Mouse (Mus musculus) heart, embryonic 11.5 days (tissue): ENCODE measurements at regions not wholly inside any gene's neighbourhood (a gene's known extent, or its start where the extent isn't known, plus 50 kb on each side); places are given as distances from the start of the nearest gene placed in this dataset.

Source experiments
- ATAC-seq: fragments of 200-750 bp; cut with Nextera tagmentation; replicated peaks from 2 replicates; pipeline ENCODE4 v1.8.0; 2017; ENCODE audit warnings: moderate library complexity; ENCODE audit not compliant: insufficient number of reproducible peaks, low FRiP score, low TSS enrichment
- H3K27ac ChIP-seq: fragments of 300-500 bp; sonication (generic); 2 replicates; pipeline ENCODE4 v1.5.1; 2014; ENCODE audit warnings: mild to moderate bottlenecking, low read depth, low read length
- H3K27me3 ChIP-seq: fragments of 300-500 bp; sonication (generic); 2 replicates; pipeline ENCODE4 v1.6.1; 2014; ENCODE audit warnings: mild to moderate bottlenecking, low read length, mixed read lengths; ENCODE audit not compliant: control insufficient read depth, insufficient read depth
- H3K36me3 ChIP-seq: fragments of 300-500 bp; sonication (generic); 2 replicates; pipeline ENCODE4 v1.6.1; 2014; ENCODE audit warnings: mild to moderate bottlenecking, low read length, moderate library complexity, mixed read lengths; ENCODE audit not compliant: control insufficient read depth, insufficient read depth
- H3K4me1 ChIP-seq: fragments of 300-500 bp; sonication (generic); 2 replicates; pipeline ENCODE4 v1.6.1; 2014; ENCODE audit warnings: low read length; ENCODE audit not compliant: control insufficient read depth, insufficient read depth
- H3K4me2 ChIP-seq: fragments of 300-500 bp; sonication (generic); 2 replicates; pipeline ENCODE4 v1.6.1; 2014; ENCODE audit warnings: mild to moderate bottlenecking, moderate library complexity
- H3K4me3 ChIP-seq: fragments of 300-500 bp; sonication (generic); 2 replicates; pipeline ENCODE4 v1.5.1; 2014; ENCODE audit warnings: low read depth, low read length
- H3K9ac ChIP-seq: fragments of 300-500 bp; sonication (generic); 2 replicates; pipeline ENCODE4 v1.6.1; 2014; ENCODE audit warnings: mild to moderate bottlenecking, low read depth, low read length, moderate library complexity
- H3K9me3 ChIP-seq: fragments of 300-500 bp; sonication (generic); replicated peaks from 2 replicates; pipeline ENCODE4 v1.6.1; 2016; ENCODE audit warnings: low read length; ENCODE audit not compliant: control insufficient read depth
- WGBS: fragments of 180-500 bp; shearing (Covaris S2); extraction: QIAGEN DNeasy Blood & Tissue Kit; methylation state at CpG from one replicate; pipeline ENCODE4 v1.1.7; 2014; ENCODE audit not compliant: insufficient replicate concordance; 5-methylcytosine and 5-hydroxymethylcytosine counted together

DNA sequence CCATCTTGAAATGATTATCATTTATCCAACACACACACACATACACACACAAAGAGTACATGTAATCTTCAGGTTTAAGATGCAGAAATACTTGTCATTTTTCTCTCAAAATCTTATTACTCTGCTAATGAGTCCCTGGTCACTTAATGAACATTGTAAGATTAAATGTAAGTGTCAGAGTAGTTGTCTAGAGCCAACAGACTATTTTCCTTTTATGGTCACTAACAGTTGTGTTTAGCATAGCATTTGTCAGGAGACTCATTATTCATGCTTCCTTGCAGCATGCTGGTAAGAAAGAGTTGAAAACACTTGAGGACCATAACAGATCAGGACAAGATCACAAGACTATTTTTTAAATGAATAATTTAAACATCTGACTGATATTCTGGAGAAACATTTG, 618.3 kb downstream of the Rapgef2 start:
- H3K27me3 ChIP-seq = no peaks in the 10 kb centered on the region
- no peaks in the 10 kb centered on the region for H3K9me3 ChIP-seq

DNA sequence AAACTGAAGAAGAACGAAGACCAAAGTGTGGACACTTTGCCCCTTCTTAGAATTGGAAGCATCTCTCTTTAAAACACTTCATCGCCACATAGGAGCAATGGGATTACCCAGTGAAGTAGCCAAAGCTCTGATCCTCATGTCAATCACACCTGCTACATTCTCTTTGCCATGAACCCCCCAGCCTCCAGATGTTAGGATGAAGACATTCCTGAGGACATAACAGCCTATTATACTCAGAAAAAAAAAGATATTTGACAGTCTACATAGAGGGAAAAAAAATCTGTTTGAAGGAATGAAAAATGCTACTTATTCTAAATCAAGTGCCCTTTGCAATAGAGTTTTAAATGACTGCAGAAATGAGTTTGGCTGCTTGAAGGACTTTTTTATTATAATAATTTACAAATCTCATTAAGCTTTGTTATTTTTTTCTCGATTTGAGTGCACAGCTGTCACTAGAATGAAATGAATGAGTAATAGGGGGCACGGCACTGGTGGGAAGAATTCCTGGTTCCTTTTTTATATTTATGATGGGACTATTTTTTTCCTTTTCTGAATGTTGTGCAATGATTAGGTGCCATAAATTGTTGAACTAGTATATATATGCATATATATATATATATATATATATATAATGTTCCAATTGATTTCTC, 618.8 kb downstream of the Rapgef2 start:
- H3K4me1 ChIP-seq = no peaks in the 10 kb centered on the region
- no peak overlapping the region for H3K4me2 ChIP-seq
- H3K9ac ChIP-seq = no peak overlapping the region
- 73% methylated on average over 4 of the region's 4 CpGs for WGBS
- no peak for ATAC-seq
- no peaks in the 10 kb centered on the region for H3K27me3 ChIP-seq
- no peaks in the 10 kb centered on the region for H3K9me3 ChIP-seq
- no peaks in the 10 kb centered on the region for H3K36me3 ChIP-seq
- H3K27ac ChIP-seq = no peak overlapping the region
- no peak overlapping the region for H3K4me3 ChIP-seq

More for the DNA sequence above, 618.3 kb downstream of the Rapgef2 start:
- Histone ChIP-seq H3K4me1 (no peaks in the 10 kb centered on the region), H3K27ac (no peak overlapping the region), H3K9ac (no peak overlapping the region), H3K4me3 (no peak overlapping the region), H3K4me2 (no peak overlapping the region), H3K36me3 (no peaks in the 10 kb centered on the region)
- ATAC-seq = no peak

DNA sequence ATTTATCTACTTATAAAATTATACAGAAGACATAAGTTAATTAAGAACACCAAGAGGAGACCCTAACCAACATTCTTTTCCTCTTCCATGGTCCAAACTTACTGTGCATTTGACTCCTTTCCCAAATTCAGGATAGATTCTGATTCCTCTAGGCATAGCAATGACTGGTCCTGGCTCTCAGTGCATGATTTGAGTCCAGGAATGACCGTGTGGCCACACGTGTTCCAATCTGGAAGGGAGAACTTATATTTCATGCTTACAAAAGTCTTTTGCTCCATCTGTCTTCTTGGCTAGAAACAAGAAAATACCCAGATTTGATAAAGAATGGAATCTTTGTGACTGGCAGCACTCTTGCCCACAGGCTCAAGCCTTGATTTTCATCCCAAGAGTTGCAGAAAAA, 638.2 kb downstream of the Rapgef2 start:
- H3K4me2 ChIP-seq = no peak overlapping the region
- no peak for ATAC-seq
- WGBS = 85% methylated on average over 2 of the region's 2 CpGs

GRCm38 (mm10) chr3:78635386-78635785, 650.9 kb downstream of the Rapgef2 start:
- Histone ChIP-seq H3K9me3 (peaks cover 7% of the 10 kb centered on the region), H3K4me3 (no peak overlapping the region), H3K4me1 (no peaks in the 10 kb centered on the region), H3K9ac (no peak overlapping the region), H3K27ac (no peak overlapping the region), H3K36me3 (no peaks in the 10 kb centered on the region), H3K27me3 (no peaks in the 10 kb centered on the region), H3K4me2 (no peak overlapping the region)
- WGBS = 49% methylated on average over 4 of the region's 4 CpGs
- ATAC-seq = no peak

More for the DNA sequence above, 638.2 kb downstream of the Rapgef2 start:
- H3K4me1 ChIP-seq = no peaks in the 10 kb centered on the region
- no peak overlapping the region for H3K4me3 ChIP-seq
- H3K27ac ChIP-seq = no peak overlapping the region
- no peaks in the 10 kb centered on the region for H3K36me3 ChIP-seq
- H3K27me3 ChIP-seq = no peaks in the 10 kb centered on the region
- H3K9me3 ChIP-seq = no peaks in the 10 kb centered on the region
- H3K9ac ChIP-seq = no peak overlapping the region

DNA sequence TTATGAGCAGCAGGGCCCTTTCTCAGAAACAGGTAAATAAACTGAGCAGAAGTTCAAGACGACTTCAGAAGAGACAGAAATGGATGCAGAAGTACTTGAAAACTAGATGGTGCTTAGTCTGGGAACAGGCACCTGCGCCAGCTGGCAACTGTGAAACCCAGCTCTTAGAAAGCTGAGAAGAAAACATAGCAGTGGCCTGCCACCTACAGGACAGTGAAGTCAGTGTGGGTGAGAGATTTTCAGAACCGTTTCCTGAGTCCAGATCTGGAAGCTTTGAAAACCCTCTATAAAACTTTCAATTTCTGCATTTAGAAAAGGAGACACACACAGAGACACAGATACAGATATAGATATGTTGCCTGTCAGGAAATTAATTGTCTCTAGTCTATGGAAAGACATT, 667.4 kb downstream of the Rapgef2 start:
- Histone ChIP-seq H3K27me3 (no peaks in the 10 kb centered on the region), H3K4me2 (no peak overlapping the region), H3K9me3 (no peaks in the 10 kb centered on the region), H3K9ac (no peak overlapping the region), H3K36me3 (no peaks in the 10 kb centered on the region), H3K4me3 (no peak overlapping the region), H3K27ac (no peak overlapping the region), H3K4me1 (no peaks in the 10 kb centered on the region)
- 35% methylated on average over 3 of the region's 3 CpGs for WGBS
- no peak for ATAC-seq

- Histone ChIP-seq H3K9ac (no peak overlapping the region), H3K27ac (no peak overlapping the region)
- peak; percentile 73; the same call in 1 of the 2 replicates for ATAC-seq
Measured at GRCm38 (mm10) chr3:78594718-78595236, 691.5 kb downstream of the Rapgef2 start.

GRCm38 (mm10) chr3:78594305-78594704, 692.0 kb downstream of the Rapgef2 start:
- no peak overlapping the region for H3K27ac ChIP-seq
- H3K36me3 ChIP-seq = no peaks in the 10 kb centered on the region
- no peak for ATAC-seq
- H3K27me3 ChIP-seq = peaks cover 7% of the 10 kb centered on the region; the same call in 1 of the 2 replicates
- peak overlapping the region; percentile 36 for H3K4me2 ChIP-seq
- no peak overlapping the region for H3K9ac ChIP-seq
- H3K4me3 ChIP-seq = no peak overlapping the region
- H3K4me1 ChIP-seq = peaks cover 6% of the 10 kb centered on the region
- no peaks in the 10 kb centered on the region for H3K9me3 ChIP-seq
- 57% methylated on average over 11 of the region's 11 CpGs for WGBS

More at GRCm38 (mm10) chr3:78594718-78595236, 691.5 kb downstream of the Rapgef2 start:
- Histone ChIP-seq H3K4me2 (peak overlapping the region; percentile 36), H3K4me3 (no peak overlapping the region), H3K27me3 (peaks cover 7% of the 10 kb centered on the region; the same call in 1 of the 2 replicates), H3K36me3 (no peaks in the 10 kb centered on the region), H3K9me3 (no peaks in the 10 kb centered on the region), H3K4me1 (peaks cover 6% of the 10 kb centered on the region)
- 7% methylated on average over 6 of the region's 6 CpGs for WGBS

- no peak overlapping the region for H3K27ac ChIP-seq
- no peaks in the 10 kb centered on the region for H3K36me3 ChIP-seq
- no peak overlapping the region for H3K4me2 ChIP-seq
- no peak overlapping the region for H3K9ac ChIP-seq
- no peak for ATAC-seq
- H3K9me3 ChIP-seq = no peaks in the 10 kb centered on the region
- WGBS = 68% methylated on average over 1 of the region's 1 CpGs
- H3K4me1 ChIP-seq = no peaks in the 10 kb centered on the region
- no peak overlapping the region for H3K4me3 ChIP-seq
- no peaks in the 10 kb centered on the region for H3K27me3 ChIP-seq
Measured at GRCm38 (mm10) chr3:78586639-78587038, 699.7 kb downstream of the Rapgef2 start.

DNA sequence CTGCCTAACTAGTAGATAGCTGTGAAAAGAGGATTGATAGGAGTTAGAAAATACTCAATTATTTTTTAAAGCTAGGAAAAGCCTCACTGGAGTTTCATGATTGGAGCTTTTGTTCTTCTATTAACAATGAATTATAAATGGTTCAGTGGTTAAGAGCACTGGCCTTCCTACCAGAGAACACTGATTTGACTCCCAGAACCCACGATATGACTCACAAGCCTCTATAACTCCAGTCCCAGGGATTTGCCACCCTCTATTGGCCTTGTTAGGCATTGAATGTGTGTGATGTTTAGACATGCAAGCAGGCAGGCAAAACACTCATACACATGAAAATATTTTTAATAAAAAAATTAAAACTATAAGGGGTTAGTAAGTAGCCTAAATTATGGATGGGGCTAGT, 704.4 kb downstream of the Rapgef2 start:
- H3K36me3 ChIP-seq = no peaks in the 10 kb centered on the region
- 14% methylated on average over 1 of the region's 1 CpGs for WGBS
- no peaks in the 10 kb centered on the region for H3K27me3 ChIP-seq
- no peak overlapping the region for H3K9ac ChIP-seq
- H3K4me1 ChIP-seq = peaks cover 3% of the 10 kb centered on the region; the same call in 1 of the 2 replicates
- no peaks in the 10 kb centered on the region for H3K9me3 ChIP-seq
- H3K4me2 ChIP-seq = no peak overlapping the region
- 0 out of 2 replicates have a peak, but pooled peaks have one; percentile 52 for ATAC-seq
- no peak overlapping the region for H3K4me3 ChIP-seq
- H3K27ac ChIP-seq = no peak overlapping the region
